Mouse (Mus musculus): Measurements from ENCODE around the gene Nfia.

The Nfia gene

GRCm38 (mm10) chr4:98063280-98063679 lies 290.7 kb downstream of the Nfia start:
- DNase-seq (ENCODE audit: low spot score), result no peak

GRCm38 (mm10) chr4:98076106-98076505 lies 303.6 kb downstream of the Nfia start:
- no peak for DNase-seq (ENCODE audit: low spot score)

- no peak for DNase-seq (ENCODE audit: low spot score)
Measured at GRCm38 (mm10) chr4:98076624-98077023, 304.1 kb downstream of the Nfia start.

GRCm38 (mm10) chr4:98080586-98080985 lies 308.1 kb downstream of the Nfia start:
- DNase-seq (ENCODE audit: low spot score), result no peak

GRCm38 (mm10) chr4:98081962-98082361 lies 309.4 kb downstream of the Nfia start:
- no peak for DNase-seq (ENCODE audit: low spot score)

GRCm38 (mm10) chr4:98082512-98082911 lies 310.0 kb downstream of the Nfia start:
- DNase-seq (ENCODE audit: low spot score), result no peak

GRCm38 (mm10) chr4:98085060-98085459 lies 312.5 kb downstream of the Nfia start:
- DNase-seq (ENCODE audit: low spot score), result no peak

- no peak for DNase-seq (ENCODE audit: low spot score)
Measured at GRCm38 (mm10) chr4:98086976-98087375, 314.4 kb downstream of the Nfia start.

- no peak for DNase-seq (ENCODE audit: low spot score)
Measured at GRCm38 (mm10) chr4:98089985-98090384, 317.5 kb downstream of the Nfia start.

GRCm38 (mm10) chr4:98090586-98090985 lies 318.1 kb downstream of the Nfia start:
- no peak for DNase-seq (ENCODE audit: low spot score)

GRCm38 (mm10) chr4:98091368-98091827 lies 318.9 kb downstream of the Nfia start:
- no peak for DNase-seq (ENCODE audit: low spot score)

- DNase-seq (ENCODE audit: low spot score), result no peak
Measured at GRCm38 (mm10) chr4:98091901-98092472, 319.5 kb downstream of the Nfia start.

- no peak for DNase-seq (ENCODE audit: low spot score)
Measured at GRCm38 (mm10) chr4:98094112-98094805, 321.7 kb downstream of the Nfia start.

- DNase-seq (ENCODE audit: low spot score), result no peak
Measured at GRCm38 (mm10) chr4:98095060-98095459, 322.5 kb downstream of the Nfia start.

GRCm38 (mm10) chr4:98097013-98097566 lies 324.6 kb downstream of the Nfia start:
- DNase-seq (ENCODE audit: low spot score), result no peak

GRCm38 (mm10) chr4:98098663-98099062 lies 326.1 kb downstream of the Nfia start:
- peak; percentile 34 for DNase-seq (ENCODE audit: low spot score)

GRCm38 (mm10) chr4:98099433-98099832 lies 326.9 kb downstream of the Nfia start:
- no peak for DNase-seq (ENCODE audit: low spot score)

- no peak for DNase-seq (ENCODE audit: low spot score)
Measured at GRCm38 (mm10) chr4:98101153-98102096, 328.9 kb downstream of the Nfia start.

GRCm38 (mm10) chr4:98102625-98103336 lies 330.2 kb downstream of the Nfia start:
- no peak for DNase-seq (ENCODE audit: low spot score)

GRCm38 (mm10) chr4:98103337-98103666 lies 330.8 kb downstream of the Nfia start:
- no peak for DNase-seq (ENCODE audit: low spot score)

- no peak for DNase-seq (ENCODE audit: low spot score)
Measured at GRCm38 (mm10) chr4:98104161-98104560, 331.6 kb downstream of the Nfia start.
